In genomic region chr10:61980424-61980823, GRCm38 (mm10) we compare ENCODE assay signal across 8 mouse cellular contexts. TPM values are rescaled to one million over a fixed set of nuclear protein-coding genes. Genes with fewer than 3 reads are reported as not detected.
DNase-seq lines count a peak whose midpoint lies in the region; ATAC-seq and TF ChIP-seq lines count a peak whose summit lies in the region.

No protein-coding gene starts in this region.

- peak; percentile 68 to 84; a peak in 3 of 4 replicates for ATAC-seq in hematopoietic stem cell, adult 5-6 weeks (replicated peaks in 1 of 2; ENCODE audit: insufficient read depth in 1 of 2, low FRiP score in 2 of 2, low TSS enrichment in 1 of 2, low read depth in 1 of 2, poor library complexity in 2 of 2, severe bottlenecking in 2 of 2)
- no peak for ATAC-seq in inflammation-experienced regulatory T-cells, adult 6 months

- no peak overlapping the region for H3K4me3 ChIP-seq in cerebellum, adult 2 months (replicated peaks; ENCODE audit: insufficient read depth, low read depth, low read length)
- H3K4me3 ChIP-seq in small intestine, adult 2 months (ENCODE audit: low read depth, low read length): no peak overlapping the region

- no peak overlapping the region for H3K27ac ChIP-seq in cerebellum, adult 2 months (ENCODE audit: insufficient read depth, low read length)
- no peak overlapping the region for H3K27ac ChIP-seq in small intestine, adult 2 months (ENCODE audit: insufficient read depth, low read depth, low read length)

- no peak for TF ChIP-seq POLR2A in cerebellum, adult 2 months (IDR thresholded peaks at IDR 0.05; ENCODE audit: borderline replicate concordance, insufficient read depth, low read length)
- TF ChIP-seq POLR2A in small intestine, adult 2 months (IDR thresholded peaks at IDR 0.05; ENCODE audit: low read depth, low read length): no peak

- H3K4me1 ChIP-seq in cerebellum, adult 2 months (ENCODE audit: control insufficient read depth, insufficient read depth, low read length): no peaks in the 10 kb centered on the region
- H3K4me1 ChIP-seq in small intestine, adult 2 months (ENCODE audit: control insufficient read depth, insufficient read depth, insufficient read length, low read length): no peaks in the 10 kb centered on the region; the same call in 1 of the 2 replicates

- DNase-seq in T-cell, adult 2 months (ENCODE audit: low spot score): peak; percentile 57
- DNase-seq in cerebellum, adult 2 months: peak; percentile 80 to 88
- DNase-seq in forelimb bud, embryonic 11.5 days (ENCODE audit: low read depth, low spot score): peak; percentile 87
- peak; percentile 87 to 96 for DNase-seq in left cerebral cortex, adult 18-20 months (ENCODE audit: low spot score in 2 of 2)
- peak; percentile 92 for DNase-seq in mesoderm, embryonic 11.5 days (ENCODE audit: low read depth, low spot score)

- H3K27me3 ChIP-seq in cerebellum, adult 2 months (ENCODE audit: control insufficient read depth, insufficient read depth, low read length): peaks cover 2% of the 10 kb centered on the region; the same call in 1 of the 2 replicates
- H3K27me3 ChIP-seq in small intestine, adult 2 months (ENCODE audit: control insufficient read depth, insufficient read depth, low read length): peaks cover 31% of the 10 kb centered on the region

- no peaks in the 10 kb centered on the region for H3K36me3 ChIP-seq in small intestine, adult 2 months (ENCODE audit: control insufficient read depth, insufficient read depth, low read length)

- TF ChIP-seq CTCF in cerebellum, adult 2 months (IDR thresholded peaks at IDR 0.05; ENCODE audit: borderline replicate concordance, insufficient read depth, low read depth, low read length): peak; percentile 85
- peak; percentile 91; the same call in 1 of the 2 replicates for TF ChIP-seq CTCF in small intestine, adult 2 months (IDR thresholded peaks at IDR 0.05; ENCODE audit: extremely low read depth, insufficient read length, insufficient replicate concordance, low read depth, low read length)

- 3% methylated on average over 7 of the region's 7 CpGs for WGBS in cerebellum, adult 2 months
- WGBS in small intestine, adult 2 months: 5% methylated on average over 7 of the region's 7 CpGs

RNA-seq across cellular contexts. Expression of gene Col13a1, which starts 1.5 kb away (rescaled TPM):
- polyA plus RNA-seq in cerebellum, adult 2 months (2012; rRNA removed): 1.8 and 2.7 TPM in 2 replicates
- total RNA-seq in hematopoietic stem cell, adult 5-6 weeks (2017): not detected in 2 replicates
- total RNA-seq in left cerebral cortex, adult 18-20 months (2021): 1 to 10 TPM; 2.1 to 2.2 TPM
- 1.0 and 2.1 TPM in 2 replicates for polyA plus RNA-seq in small intestine, adult 2 months (2012; rRNA removed)
- polyA plus RNA-seq in inflammation-experienced regulatory T-cells, adult 6 months (2017; shearing (Covaris generic)): not detected
